Mouse (Mus musculus) monocyte, adult 2 months (primary cell): ENCODE results near the gene Cyth2.

Experiments
- DNase-seq, 2 experiments: peaks; one replicate each; pipeline ENCODE4 v3.0.0; 2022; ENCODE audit warnings: low spot score in 2 of 2, low read depth in 1 of 2

Gene Cyth2

DNA sequence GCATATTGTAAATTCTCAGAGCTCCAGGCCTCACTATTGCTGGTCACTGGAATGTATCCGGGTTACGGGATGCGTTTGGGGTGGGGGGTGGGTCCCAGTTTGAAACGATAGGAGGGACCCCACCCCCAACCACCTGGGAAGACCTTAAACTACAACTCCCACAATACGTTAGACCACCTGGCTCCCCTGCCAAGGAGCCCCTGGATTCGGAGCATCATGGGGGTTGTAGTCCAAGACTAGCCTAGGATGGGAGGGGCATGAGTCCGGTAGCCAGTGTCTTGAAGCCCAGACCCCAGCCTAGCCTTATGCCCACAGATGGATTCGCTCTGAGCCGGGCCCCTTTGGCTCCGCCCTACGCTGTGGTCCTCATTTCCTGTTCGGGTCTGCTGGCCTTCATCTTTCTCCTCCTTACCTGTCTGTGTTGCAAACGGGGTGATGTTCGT, 28.2 kb downstream of the Cyth2 start:
- no peak for DNase-seq

DNA sequence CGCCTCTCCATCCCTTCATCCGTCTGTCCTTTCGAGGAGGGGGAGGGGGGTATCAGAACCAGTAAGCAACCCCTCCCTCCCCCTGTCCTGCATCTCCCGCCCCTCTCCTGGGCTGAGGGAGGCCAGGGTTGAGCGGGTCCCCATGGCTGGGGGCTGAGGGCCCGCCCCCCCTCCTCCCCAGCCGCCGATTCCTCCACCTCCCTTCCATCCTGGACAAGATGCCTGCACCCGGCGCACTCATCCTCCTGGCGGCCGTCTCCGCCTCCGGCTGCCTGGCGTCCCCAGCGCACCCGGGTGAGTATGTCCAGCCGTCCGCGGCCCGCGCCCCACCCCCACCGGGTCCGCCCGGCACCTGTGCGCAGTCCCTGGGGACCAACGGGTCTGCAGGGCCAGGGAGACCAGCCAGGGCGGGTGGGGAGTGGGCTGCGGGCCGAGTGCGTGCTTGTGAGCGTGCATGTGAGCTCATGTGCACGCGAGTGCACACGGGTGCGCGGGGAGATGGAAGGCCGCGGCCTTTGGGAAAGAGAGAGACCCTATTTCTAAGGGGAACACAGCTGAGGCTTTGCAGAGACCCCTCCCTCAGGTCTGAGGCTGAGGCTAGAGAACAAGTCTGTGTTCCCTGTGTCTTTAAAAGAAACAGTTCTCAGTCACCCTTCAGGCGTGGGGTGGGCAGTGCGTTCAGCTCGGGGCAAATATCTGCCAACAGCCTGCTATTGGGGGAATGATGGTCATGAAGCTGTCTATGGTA, 28.8 kb downstream of the Cyth2 start:
- no peak for DNase-seq

DNA sequence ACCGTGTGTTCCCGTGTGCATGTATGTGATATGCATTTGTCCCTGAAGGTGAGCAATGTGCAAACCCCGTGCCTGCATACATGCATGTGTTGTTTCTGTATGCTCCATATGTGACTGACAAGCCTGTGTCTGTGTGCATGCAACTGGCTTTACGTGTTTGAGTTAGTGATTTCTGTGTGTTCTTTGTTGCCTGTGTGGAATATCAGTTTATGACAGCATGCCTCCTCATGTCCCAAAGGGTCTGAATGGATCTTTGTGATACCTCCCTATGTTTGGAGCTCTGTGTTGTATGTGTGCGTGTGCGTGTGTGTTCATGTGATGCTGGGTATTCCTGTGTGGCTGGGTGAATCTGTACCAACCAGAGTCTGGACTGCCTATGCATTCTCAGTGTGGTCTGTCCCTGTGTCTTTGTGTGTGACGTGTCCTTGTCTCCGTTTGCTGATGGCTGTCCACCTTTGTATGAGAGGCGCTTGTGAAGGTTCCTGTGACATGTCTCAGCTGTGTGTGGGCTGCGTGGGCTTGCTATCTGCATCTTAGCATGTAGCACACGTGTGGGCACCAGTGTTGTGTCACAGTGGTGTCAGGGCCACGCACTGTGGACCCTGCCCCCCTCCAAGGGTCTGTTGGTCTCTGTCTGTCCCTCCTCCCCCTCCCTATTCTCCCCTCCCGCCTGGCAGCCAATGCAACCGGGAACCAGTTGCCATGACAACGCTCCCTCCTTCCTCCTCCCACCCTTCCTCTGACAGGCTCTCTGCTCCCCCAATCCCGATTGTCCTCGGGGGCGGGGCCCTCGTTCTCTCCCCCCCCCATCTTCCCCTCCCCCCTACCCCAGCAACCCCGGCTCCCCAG, 29.6 kb downstream of the Cyth2 start, which contains the start of gene Sult2b1:
TSS of gene Sult2b1 (minus strand) at position 146 of the 849 bp plus-strand sequence.
- DNase-seq, result no peak

DNA sequence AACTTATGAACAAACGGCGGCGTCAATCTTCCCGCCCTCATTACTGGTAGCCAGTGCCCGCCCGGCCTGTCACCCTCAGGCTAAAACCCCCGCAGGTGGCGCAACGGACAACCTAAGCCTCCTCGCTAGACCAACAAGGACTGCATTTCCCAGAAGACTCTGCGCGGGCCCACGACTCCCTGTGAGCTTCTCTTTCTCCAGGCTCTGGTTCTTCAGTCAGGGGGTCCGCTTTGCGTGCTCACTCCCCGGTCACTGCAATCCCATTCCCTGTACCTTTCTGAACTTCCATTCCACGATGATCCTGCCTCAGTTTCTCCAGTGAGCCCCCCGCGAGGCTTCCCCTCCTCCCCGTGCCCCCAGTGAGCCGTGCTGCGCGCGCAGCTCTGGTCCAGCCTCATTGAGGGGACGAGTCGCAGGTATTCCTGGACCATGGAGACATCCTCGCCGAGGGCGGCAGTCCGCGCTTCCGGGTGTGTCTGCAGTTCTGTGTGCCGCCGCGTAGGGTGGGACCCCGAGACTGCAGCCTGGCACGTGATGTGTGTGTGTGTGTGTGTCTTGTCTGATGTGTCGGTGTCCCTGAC, 30.8 kb downstream of the Cyth2 start, which contains the start of gene Lmtk3:
TSS of gene Lmtk3 (plus strand) at position 228 of the 581 bp plus-strand sequence.
- DNase-seq, result no peak

DNA sequence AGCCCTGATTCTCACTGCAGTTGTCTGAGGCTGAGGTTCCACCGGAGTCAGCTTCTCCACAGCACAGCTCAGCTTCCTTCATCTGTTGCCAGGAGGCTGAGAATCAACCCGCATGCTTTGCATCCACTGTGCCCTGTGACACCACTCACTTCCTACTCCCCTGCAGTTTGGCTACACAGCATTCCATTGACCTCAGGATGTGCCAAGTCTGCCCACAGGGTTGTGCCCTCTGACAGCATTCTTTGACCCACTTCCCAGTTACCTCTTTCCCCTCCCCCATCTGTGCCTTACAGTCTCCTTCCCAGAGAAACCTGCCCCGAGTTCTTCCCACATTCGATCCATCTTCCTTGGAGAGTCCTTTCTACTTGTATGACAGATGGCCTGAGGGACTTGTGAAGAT, 32.1 kb downstream of the Cyth2 start:
- DNase-seq, result no peak

DNA sequence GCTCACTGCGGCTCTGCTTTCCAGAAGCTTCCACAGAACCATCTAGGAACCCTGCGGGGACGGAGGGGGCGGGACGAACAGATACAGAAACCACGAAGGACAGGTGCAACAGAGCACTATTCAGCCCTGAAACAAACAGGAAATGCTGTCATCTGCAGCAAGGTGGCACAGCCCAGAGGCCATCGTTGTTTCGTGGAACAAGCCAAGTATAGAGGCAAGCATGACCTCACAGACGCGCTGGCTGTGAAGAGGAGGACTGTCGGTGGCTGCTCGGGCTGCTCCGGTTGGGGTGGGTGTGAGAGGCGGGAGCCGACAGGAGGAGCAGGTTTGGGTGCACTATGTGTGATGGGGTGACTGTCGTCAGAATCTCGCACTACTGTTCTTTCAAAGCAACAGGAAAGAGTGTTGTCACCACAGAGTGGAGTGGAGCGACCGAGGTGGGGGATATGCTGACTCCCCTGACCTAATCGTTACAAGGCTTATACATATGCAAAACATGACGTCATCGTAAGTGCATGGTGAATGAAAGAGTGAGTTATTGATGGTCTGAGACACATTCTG, 35.2 kb downstream of the Cyth2 start:
- no peak for DNase-seq

DNA sequence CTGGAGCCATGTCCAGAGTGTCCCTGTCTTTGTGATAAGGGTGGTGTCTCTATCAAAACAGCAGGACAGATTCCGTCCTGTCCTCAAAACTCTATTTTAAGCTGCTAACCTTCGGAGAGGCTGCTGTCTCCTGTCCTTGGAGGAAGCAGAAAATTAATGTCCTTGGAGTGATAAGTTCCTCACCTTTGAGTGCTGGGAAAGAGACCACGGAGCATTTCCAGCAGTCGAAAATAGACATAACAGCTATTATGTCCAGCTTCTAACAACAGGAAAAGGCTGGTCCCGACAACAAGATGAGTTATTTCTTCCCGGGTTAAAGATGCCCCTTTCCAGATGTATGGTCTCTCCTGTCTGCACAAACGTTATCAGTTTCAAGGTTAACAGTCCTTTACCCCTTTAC, 39.1 kb downstream of the Cyth2 start:
- DNase-seq, result no peak

DNA sequence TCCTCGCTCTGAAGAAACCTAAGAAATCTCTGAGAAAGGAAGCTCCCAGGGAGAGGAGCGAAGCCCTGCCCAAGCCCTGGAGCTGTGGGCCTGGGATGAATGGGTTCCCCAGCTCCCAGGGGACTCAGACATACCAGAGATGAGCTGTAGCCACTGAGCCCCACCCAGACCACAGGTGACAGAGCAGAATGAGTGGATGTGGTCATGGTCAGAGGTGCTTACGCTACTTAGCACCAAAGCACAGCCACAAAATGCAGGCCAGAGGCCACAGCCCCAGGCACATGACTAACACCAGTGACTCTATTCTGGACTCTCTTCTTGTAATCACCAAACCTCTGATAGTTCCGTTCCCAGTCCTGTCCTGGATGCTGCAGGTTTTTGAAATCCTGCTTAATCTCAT, 43.3 kb downstream of the Cyth2 start:
- no peak for DNase-seq

DNA sequence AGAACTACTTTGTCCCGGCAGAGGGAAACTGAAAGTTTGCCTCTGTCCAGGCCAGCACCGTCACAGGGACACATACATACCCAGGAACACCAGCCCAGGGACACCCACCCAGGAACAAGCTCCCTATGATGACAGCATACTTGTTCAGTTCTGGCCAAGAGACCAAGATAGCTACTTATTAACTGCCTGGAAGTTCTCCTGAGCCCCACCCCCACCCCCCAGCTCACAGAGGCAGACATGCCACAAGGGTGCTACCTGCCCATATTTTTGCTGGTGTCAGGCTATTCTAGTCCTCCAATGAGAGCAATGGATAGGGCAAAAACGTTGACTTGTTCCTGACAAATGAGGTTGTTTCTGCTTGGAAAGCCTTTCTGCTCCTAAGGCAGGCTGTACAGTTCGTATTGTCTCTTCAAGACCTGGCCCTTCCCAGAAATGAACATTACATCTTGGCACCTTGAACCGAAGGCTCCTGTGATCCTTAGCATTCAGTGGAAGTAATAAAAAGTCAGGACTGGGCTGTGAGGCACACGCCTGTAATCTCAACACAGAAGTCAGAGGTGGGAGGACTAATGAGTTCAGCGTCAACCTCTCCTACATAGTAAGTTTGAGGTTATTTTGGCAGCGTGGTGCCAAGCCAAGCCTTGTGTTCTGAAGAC, 43.8 kb downstream of the Cyth2 start:
- no peak for DNase-seq

DNA sequence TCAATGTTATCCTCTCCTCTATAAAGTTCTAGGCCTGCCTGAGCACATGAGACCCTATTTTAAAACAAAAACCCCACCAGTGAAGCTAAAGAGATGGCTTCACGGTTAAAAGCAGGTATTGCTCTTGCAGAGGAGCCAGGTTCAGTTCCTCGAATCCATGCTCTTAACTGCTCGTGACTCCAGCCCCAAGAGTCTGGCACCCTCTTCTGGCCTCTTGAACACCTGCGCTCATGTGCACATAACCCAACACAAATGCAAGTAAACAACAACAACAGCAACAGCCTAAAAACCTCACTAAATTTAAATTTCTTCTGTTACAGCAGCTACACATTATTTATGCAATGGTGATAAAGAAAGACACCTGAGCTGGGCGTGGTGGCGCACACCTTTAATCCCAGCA, 46.9 kb downstream of the Cyth2 start:
- no peak for DNase-seq

DNA sequence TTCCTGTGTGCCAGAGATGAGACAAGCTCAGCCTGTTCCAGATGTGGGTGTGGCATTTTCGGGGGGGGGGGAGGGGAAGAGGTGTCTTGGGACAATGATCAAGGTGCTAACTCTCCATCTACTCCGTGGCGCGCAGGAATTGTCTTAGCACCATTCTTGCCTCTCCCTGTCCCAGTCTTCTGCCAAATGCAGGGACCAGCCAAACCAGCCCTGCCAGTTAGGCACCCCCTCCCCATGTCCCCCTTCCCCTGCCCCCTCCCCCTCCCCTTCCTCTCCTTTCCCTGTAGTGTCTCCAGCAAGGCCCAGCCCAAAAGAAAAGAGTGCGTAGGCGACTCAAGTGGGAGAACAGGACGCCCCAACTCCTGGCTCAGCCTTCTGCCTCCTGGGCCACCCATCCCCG, 47.6 kb downstream of the Cyth2 start:
- DNase-seq, result no peak

DNA sequence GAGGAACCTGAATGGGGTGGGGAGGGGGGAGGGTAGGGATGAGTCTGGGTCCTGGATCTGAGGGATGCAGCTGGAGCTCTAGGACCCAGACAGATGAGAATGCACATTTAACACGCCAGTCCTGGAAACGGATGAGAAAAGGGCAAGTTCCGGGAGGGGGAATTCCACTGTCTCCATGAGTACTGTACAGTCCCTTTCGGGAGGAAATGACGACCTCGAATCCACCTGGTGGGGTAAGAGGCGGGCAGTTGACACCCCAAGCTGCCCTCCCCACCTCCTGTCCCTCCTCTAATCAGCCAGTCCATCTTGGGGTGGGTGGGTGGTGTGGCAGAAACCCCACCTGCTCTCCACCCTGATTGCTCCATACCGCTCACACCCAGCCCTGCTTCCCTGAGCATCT, 48.4 kb downstream of the Cyth2 start:
- DNase-seq, result no peak

DNA sequence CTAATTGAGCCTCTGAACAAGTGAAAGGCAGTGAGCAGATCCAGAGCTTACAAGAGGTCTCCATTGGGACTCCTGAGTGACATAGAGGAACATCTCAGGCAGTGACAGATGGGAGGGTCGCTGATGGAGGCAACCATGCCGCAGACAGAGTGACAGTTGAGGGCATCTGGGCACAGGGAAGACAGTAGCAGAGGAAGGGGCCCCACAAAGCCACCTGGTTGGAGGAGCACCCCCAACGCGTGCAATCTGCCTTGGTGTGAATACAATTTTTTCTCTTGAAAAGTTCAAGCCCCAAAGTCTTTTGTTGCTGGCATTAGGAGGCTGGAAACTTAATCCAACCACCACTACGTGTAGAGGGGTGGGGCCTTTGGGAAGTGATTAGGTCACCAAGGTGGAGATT, 54.2 kb downstream of the Cyth2 start:
- DNase-seq, result no peak

DNA sequence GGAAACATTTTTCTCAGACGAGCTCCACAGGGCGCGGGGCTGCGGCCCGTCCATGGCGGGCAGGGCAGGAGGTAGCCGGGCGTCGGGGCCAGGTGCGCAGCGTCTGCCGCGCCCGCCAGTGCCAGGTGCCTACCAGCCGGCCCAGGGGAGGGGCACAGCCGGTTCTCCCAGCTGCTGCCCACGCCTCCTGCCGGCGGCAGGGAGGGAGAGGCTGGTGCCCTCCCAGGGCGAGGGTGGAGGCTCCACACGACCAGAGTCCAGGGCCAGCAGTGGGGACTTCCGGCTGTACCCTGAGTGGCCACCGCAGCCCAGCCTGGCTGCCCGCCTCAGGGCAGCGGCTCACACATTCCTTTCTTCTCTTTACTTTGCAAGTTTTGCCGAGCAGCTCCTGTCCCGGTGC, 55.0 kb downstream of the Cyth2 start:
- no peak for DNase-seq
